Mouse (Mus musculus) spleen, adult 2 months (tissue): ENCODE data around the gene Ncaph2.

ENCODE experiments used
- CTCF ChIP-seq: fragments of 200-500 bp; IDR thresholded peaks from 2 replicates; pipeline ENCODE4 v1.5.1; 2011; ENCODE audit warnings: mild to moderate bottlenecking, inconsistent platforms; ENCODE audit not compliant: insufficient read depth, insufficient read length, insufficient replicate concordance; ENCODE audit errors: extremely low read depth
- POLR2A ChIP-seq: fragments of 200-500 bp; IDR thresholded peaks from 2 replicates; pipeline ENCODE4 v1.6.1; 2011; ENCODE audit warnings: low read depth, low read length, inconsistent platforms

DNA sequence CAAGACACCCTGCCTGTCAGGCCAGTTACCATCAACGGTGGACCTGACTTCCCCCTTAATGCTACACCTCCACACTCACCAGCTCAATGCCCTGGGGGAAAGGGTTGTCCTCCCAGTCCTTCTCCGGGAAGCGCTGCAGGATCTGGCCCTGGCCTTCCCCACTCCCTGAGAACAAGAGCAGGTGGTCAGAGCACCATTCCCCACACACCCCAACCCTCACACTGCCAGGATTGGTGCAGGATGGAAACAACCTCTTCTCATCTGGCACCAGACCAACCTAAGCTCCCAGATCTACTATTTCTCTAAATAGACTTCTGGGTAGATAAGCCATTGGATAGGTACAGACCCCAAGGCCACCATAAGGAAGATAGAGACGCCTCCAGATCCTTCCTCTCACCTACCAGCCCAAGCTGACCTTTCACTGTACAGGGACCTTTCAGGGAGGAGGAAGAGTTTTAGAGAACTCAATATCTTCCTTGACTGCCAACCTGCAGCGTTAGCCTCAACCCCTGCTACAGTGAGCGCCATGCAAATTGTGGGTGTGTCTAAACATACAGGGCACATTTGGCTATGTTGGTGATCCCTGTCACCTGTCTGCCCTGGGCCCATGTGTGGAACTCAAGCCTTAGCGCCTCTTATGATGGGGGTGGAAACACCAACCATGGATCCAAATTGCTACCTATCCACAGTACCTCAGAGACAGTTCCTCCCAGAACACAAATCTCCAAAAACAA lies 46.9 kb upstream of the Ncaph2 start:
- no peak for TF ChIP-seq CTCF
- TF ChIP-seq POLR2A = no peak
